Mouse (Mus musculus): ENCODE data around the gene Krr1. TPM values are rescaled to one million over a fixed set of nuclear protein-coding genes. Genes with fewer than 3 reads are reported as not detected.

The Krr1 gene
- 48.7 and 49.2 TPM in 2 replicates for polyA plus RNA-seq (2014; fragmentation: Nextera tagmentation; extraction: Ambion mirVana)

GRCm38 (mm10) chr10:111972542-111973361 is at the start of gene Krr1:
TSS of gene Krr1 (plus strand) at chr10:111972664.
- Histone ChIP-seq H3K9ac (replicated peaks; ENCODE audit: low read depth, low read length) (peak within 1 kb of the TSS; percentile 75), H3K9me3 (ENCODE audit: control insufficient read depth, low read depth, low read length) (no peaks in the 10 kb centered on the region), H3K4me3 (ENCODE audit: low read depth, low read length) (peak within 1 kb of the TSS; percentile 55), H3K27ac (ENCODE audit: low read length) (no peak within 1 kb of the TSS), H3K4me2 (replicated peaks; ENCODE audit: low read depth, low read length) (peak within 1 kb of the TSS; percentile 75), H3K4me1 (ENCODE audit: control insufficient read depth, insufficient read depth, low read length) (peaks cover 5% of the 10 kb centered on the region; the same call in 1 of the 2 replicates), H3K36me3 (ENCODE audit: control insufficient read depth, insufficient read depth, low read length) (peaks cover 3% of the 10 kb centered on the region; the same call in 1 of the 2 replicates), H3K27me3 (ENCODE audit: control insufficient read depth, insufficient read depth, low read length) (no peaks in the 10 kb centered on the region)
- under 1% methylated on average over 51 of the region's 51 CpGs for WGBS
- peak; percentile 96 for ATAC-seq (ENCODE audit: insufficient number of reproducible peaks, insufficient read depth, low FRiP score, low read depth)

DNA sequence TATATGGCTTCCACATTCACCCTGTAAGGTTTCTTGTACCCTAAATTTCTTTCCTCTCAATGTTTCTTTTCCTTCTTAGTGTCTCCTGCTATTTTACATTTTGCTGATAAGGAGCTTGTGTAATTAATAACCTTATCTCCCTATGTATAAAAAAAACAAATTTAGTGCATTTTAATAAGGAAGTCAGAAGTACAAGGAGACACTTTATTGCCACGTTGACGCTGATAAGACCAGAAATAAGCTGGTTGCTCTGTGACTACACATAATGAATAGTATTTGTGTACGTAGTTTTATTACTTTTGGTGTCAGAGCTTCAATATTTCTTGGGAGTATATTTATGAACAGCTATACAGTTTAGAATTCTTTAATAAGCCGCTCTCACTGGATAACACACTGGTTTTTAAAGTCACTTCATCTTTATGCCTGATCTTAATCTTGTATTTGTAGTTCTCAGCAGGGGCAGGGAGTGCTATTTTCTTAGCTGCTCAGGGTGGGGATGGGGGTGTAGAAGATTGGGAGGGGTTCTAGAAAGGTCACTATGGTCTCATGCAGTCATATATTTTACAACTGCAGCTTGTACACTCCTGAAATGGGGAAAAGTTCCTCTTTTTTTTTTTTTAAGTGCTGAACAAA is 48.8 kb upstream of the Krr1 start:
- WGBS: 48% methylated on average over 4 of the region's 4 CpGs
- H3K27me3 ChIP-seq (ENCODE audit: control insufficient read depth, insufficient read depth, low read length): no peaks in the 10 kb centered on the region
- H3K27ac ChIP-seq (ENCODE audit: low read length): 0 out of 2 replicates have a peak overlapping the region, but pooled peaks have one; percentile 4
- no peak overlapping the region for H3K9ac ChIP-seq (replicated peaks; ENCODE audit: low read depth, low read length)
- H3K4me2 ChIP-seq (replicated peaks; ENCODE audit: low read depth, low read length): no peak overlapping the region
- H3K36me3 ChIP-seq (ENCODE audit: control insufficient read depth, insufficient read depth, low read length): no peaks in the 10 kb centered on the region
- ATAC-seq (ENCODE audit: insufficient number of reproducible peaks, insufficient read depth, low FRiP score, low read depth): no peak
- no peak overlapping the region for H3K4me3 ChIP-seq (ENCODE audit: low read depth, low read length)
- peaks cover 21% of the 10 kb centered on the region for H3K4me1 ChIP-seq (ENCODE audit: control insufficient read depth, insufficient read depth, low read length)
- H3K9me3 ChIP-seq (ENCODE audit: control insufficient read depth, low read depth, low read length): no peaks in the 10 kb centered on the region

GRCm38 (mm10) chr10:111924141-111924540 is 48.3 kb upstream of the Krr1 start:
- WGBS: 67% methylated on average over 3 of the region's 3 CpGs

DNA sequence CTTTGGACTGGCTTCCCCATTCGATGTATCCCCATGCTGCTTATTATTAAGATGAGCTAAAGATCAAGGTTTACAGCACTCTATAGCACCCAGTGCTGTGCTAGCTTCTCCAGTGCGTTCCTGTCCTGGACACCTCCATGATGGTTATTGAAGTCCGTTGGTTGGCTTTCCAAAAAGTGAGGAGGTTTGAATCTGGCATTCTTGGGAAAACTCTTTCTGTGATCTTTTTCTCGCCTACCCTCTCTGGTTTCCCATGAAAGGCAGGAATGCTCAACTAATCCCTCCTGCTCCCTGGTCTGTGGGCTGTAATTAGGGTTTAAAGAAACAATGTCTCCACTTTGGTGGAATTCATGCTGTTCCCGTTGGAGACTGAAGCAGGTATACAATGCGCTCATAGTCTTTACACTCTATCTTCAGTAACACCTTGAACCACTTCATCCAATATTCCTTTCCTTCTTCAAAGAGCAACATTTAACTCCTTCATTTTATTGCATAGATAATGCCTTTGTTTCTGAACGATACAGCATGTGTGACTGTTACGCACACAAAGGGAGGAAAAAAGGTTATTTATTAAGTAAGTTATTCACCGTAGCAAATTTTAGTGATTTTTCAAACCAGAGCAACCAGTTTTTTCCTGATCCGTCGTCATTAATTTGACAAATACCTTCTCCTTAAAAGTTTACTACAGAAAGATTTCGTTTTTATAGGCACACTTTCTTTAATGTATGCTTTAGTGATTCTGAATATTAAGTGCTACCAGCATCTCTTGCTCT is 47.6 kb upstream of the Krr1 start:
- H3K27ac ChIP-seq (ENCODE audit: low read length): no peak overlapping the region
- H3K27me3 ChIP-seq (ENCODE audit: control insufficient read depth, insufficient read depth, low read length): no peaks in the 10 kb centered on the region
- H3K4me3 ChIP-seq (ENCODE audit: low read depth, low read length): no peak overlapping the region
- 46% methylated on average over 12 of the region's 12 CpGs for WGBS
- H3K9ac ChIP-seq (replicated peaks; ENCODE audit: low read depth, low read length): no peak overlapping the region
- H3K4me2 ChIP-seq (replicated peaks; ENCODE audit: low read depth, low read length): no peak overlapping the region
- peaks cover 21% of the 10 kb centered on the region for H3K4me1 ChIP-seq (ENCODE audit: control insufficient read depth, insufficient read depth, low read length)
- ATAC-seq (ENCODE audit: insufficient number of reproducible peaks, insufficient read depth, low FRiP score, low read depth): no peak
- H3K36me3 ChIP-seq (ENCODE audit: control insufficient read depth, insufficient read depth, low read length): no peaks in the 10 kb centered on the region
- no peaks in the 10 kb centered on the region for H3K9me3 ChIP-seq (ENCODE audit: control insufficient read depth, low read depth, low read length)

More at GRCm38 (mm10) chr10:111924141-111924540, 48.3 kb upstream of the Krr1 start:
- no peaks in the 10 kb centered on the region for H3K9me3 ChIP-seq (ENCODE audit: control insufficient read depth, low read depth, low read length)
- H3K4me3 ChIP-seq (ENCODE audit: low read depth, low read length): no peak overlapping the region
- no peak overlapping the region for H3K4me2 ChIP-seq (replicated peaks; ENCODE audit: low read depth, low read length)
- H3K36me3 ChIP-seq (ENCODE audit: control insufficient read depth, insufficient read depth, low read length): no peaks in the 10 kb centered on the region
- 0 out of 2 replicates have a peak overlapping the region, but pooled peaks have one; percentile 4 for H3K27ac ChIP-seq (ENCODE audit: low read length)
- ATAC-seq (ENCODE audit: insufficient number of reproducible peaks, insufficient read depth, low FRiP score, low read depth): no peak
- H3K27me3 ChIP-seq (ENCODE audit: control insufficient read depth, insufficient read depth, low read length): no peaks in the 10 kb centered on the region
- peaks cover 21% of the 10 kb centered on the region for H3K4me1 ChIP-seq (ENCODE audit: control insufficient read depth, insufficient read depth, low read length)
- no peak overlapping the region for H3K9ac ChIP-seq (replicated peaks; ENCODE audit: low read depth, low read length)

- no peak overlapping the region for H3K9ac ChIP-seq (replicated peaks; ENCODE audit: low read depth, low read length)
- no peaks in the 10 kb centered on the region for H3K9me3 ChIP-seq (ENCODE audit: control insufficient read depth, low read depth, low read length)
- H3K27ac ChIP-seq (ENCODE audit: low read length): no peak overlapping the region
- 4% methylated on average over 10 of the region's 10 CpGs for WGBS
- H3K4me2 ChIP-seq (replicated peaks; ENCODE audit: low read depth, low read length): no peak overlapping the region
- ATAC-seq (ENCODE audit: insufficient number of reproducible peaks, insufficient read depth, low FRiP score, low read depth): peak; percentile 79; the same call in 1 of the 2 replicates
- H3K4me1 ChIP-seq (ENCODE audit: control insufficient read depth, insufficient read depth, low read length): peaks cover 21% of the 10 kb centered on the region
- no peaks in the 10 kb centered on the region for H3K27me3 ChIP-seq (ENCODE audit: control insufficient read depth, insufficient read depth, low read length)
- no peaks in the 10 kb centered on the region for H3K36me3 ChIP-seq (ENCODE audit: control insufficient read depth, insufficient read depth, low read length)
- H3K4me3 ChIP-seq (ENCODE audit: low read depth, low read length): no peak overlapping the region
Observed at GRCm38 (mm10) chr10:111925489-111925860, 47.0 kb upstream of the Krr1 start.

DNA sequence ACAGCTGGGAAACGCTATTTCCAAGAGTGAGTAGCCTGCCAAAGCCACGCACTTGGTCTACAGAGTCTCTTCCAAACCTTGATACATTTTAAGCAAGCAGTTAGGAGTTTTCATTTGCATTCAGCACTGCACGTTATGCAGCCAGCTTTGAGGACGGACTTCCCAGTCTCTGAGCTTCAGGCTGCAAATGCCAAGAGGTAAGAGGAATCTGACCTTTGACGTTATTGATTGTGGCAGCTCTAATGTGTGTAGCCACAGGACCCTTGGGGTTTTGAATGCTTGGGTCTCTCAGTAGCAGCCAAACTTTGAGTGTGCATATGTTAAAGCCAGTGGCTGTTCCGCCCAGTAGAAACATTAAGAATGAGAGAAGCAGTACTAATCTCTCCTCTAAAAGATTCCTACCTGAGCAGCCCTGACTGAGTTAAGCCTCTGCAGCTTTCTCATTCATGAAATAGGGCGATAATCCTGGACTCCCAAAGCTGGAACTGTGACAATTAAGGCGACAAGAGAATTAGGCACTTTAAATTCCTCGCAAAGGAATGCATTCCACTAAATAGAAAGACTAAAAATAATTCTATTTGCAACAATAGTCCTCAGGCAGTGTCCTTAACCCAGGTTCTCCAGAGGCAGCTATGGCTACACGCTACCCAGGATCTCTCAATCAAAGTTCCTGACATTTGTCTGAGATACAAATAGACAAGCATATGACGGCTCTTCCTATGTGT is 39.7 kb upstream of the Krr1 start:
- H3K9ac ChIP-seq (replicated peaks; ENCODE audit: low read depth, low read length): no peak overlapping the region
- WGBS: 45% methylated on average over 11 of the region's 11 CpGs

DNA sequence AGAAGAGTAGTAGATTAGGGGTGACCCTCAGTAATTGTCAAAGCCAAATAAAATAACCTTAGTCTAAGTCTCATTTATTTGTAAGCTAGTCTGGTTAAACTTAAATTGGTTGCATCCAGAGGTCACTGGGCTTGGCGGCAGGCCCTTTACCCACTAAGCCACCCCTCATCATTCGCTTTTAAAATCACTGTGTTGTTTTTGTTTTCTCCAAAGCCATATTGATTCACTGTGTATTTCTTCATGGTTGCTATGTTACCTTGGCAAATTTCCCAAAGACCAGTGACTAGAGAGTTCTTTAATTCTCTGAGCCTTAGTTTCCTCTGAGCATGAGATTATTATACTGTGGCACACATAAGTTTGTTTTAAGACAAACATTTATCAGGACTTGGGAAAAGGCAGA is 37.3 kb upstream of the Krr1 start:
- H3K4me2 ChIP-seq (replicated peaks; ENCODE audit: low read depth, low read length): no peak overlapping the region
- WGBS: 83% methylated on average over 2 of the region's 2 CpGs
- H3K4me3 ChIP-seq (ENCODE audit: low read depth, low read length): no peak overlapping the region
- H3K4me1 ChIP-seq (ENCODE audit: control insufficient read depth, insufficient read depth, low read length): peaks cover 5% of the 10 kb centered on the region; the same call in 1 of the 2 replicates
- H3K9me3 ChIP-seq (ENCODE audit: control insufficient read depth, low read depth, low read length): no peaks in the 10 kb centered on the region
- H3K36me3 ChIP-seq (ENCODE audit: control insufficient read depth, insufficient read depth, low read length): no peaks in the 10 kb centered on the region
- ATAC-seq (ENCODE audit: insufficient number of reproducible peaks, insufficient read depth, low FRiP score, low read depth): no peak
- no peak overlapping the region for H3K27ac ChIP-seq (ENCODE audit: low read length)
- H3K27me3 ChIP-seq (ENCODE audit: control insufficient read depth, insufficient read depth, low read length): no peaks in the 10 kb centered on the region
- no peak overlapping the region for H3K9ac ChIP-seq (replicated peaks; ENCODE audit: low read depth, low read length)

More for the DNA sequence above, 39.7 kb upstream of the Krr1 start:
- Histone ChIP-seq H3K27me3 (ENCODE audit: control insufficient read depth, insufficient read depth, low read length) (no peaks in the 10 kb centered on the region), H3K9me3 (ENCODE audit: control insufficient read depth, low read depth, low read length) (no peaks in the 10 kb centered on the region), H3K4me1 (ENCODE audit: control insufficient read depth, insufficient read depth, low read length) (peaks cover 5% of the 10 kb centered on the region; the same call in 1 of the 2 replicates), H3K4me2 (replicated peaks; ENCODE audit: low read depth, low read length) (no peak overlapping the region), H3K36me3 (ENCODE audit: control insufficient read depth, insufficient read depth, low read length) (no peaks in the 10 kb centered on the region), H3K27ac (ENCODE audit: low read length) (no peak overlapping the region), H3K4me3 (ENCODE audit: low read depth, low read length) (no peak overlapping the region)
- ATAC-seq (ENCODE audit: insufficient number of reproducible peaks, insufficient read depth, low FRiP score, low read depth): no peak

All from stomach, embryonic 14.5 days (tissue).